Mouse (Mus musculus): ENCODE measurements around the gene Hs3st2. TPM values are rescaled to one million over a fixed set of nuclear protein-coding genes. Genes with fewer than 3 reads are reported as not detected.
"Not testable (repeated sequence)": the region's sequence is repeated elsewhere in the genome, so short reads cannot be mapped to it uniquely, and the experiment has no call there.

The Hs3st2 gene
- polyA plus RNA-seq (2012; ENCODE audit: insufficient read depth, insufficient read length, missing spikeins): not detected in 2 replicates

GRCm38 (mm10) chr7:121391225-121391983 is at the start of gene Hs3st2:
TSS of gene Hs3st2 (plus strand) at chr7:121391859.
- no peak within 1 kb of the TSS for H3K27ac ChIP-seq (replicated peaks; ENCODE audit: low read depth, low read length)
- no peak within 1 kb of the TSS for H3K4me3 ChIP-seq (ENCODE audit: insufficient read depth, low read depth, low read length)
- H3K4me1 ChIP-seq (ENCODE audit: control insufficient read depth, insufficient read depth, insufficient read length, low read length): 0 out of 2 replicates have a peak, but pooled peaks cover 3% of the 10 kb centered on the region

- no peak overlapping the region for H3K4me3 ChIP-seq (ENCODE audit: insufficient read depth, low read depth, low read length)
- H3K27ac ChIP-seq (replicated peaks; ENCODE audit: low read depth, low read length): no peak overlapping the region
Observed at GRCm38 (mm10) chr7:121348284-121348963, 43.2 kb upstream of the Hs3st2 start.

GRCm38 (mm10) chr7:121351688-121352087 is 40.0 kb upstream of the Hs3st2 start:
- H3K4me3 ChIP-seq (ENCODE audit: insufficient read depth, low read depth, low read length): no peak overlapping the region
- H3K4me1 ChIP-seq (ENCODE audit: control insufficient read depth, insufficient read depth, insufficient read length, low read length): no peaks in the 10 kb centered on the region
- no peak overlapping the region for H3K27ac ChIP-seq (replicated peaks; ENCODE audit: low read depth, low read length)

More at GRCm38 (mm10) chr7:121348284-121348963, 43.2 kb upstream of the Hs3st2 start:
- no peaks in the 10 kb centered on the region for H3K4me1 ChIP-seq (ENCODE audit: control insufficient read depth, insufficient read depth, insufficient read length, low read length)

- not testable (repeated sequence) for H3K27ac ChIP-seq (replicated peaks; ENCODE audit: low read depth, low read length); H3K4me3 ChIP-seq (ENCODE audit: insufficient read depth, low read depth, low read length); H3K4me1 ChIP-seq (ENCODE audit: control insufficient read depth, insufficient read depth, insufficient read length, low read length)
Observed at GRCm38 (mm10) chr7:121361448-121361847, 30.2 kb upstream of the Hs3st2 start.

- H3K27ac ChIP-seq (replicated peaks; ENCODE audit: low read depth, low read length): no peak overlapping the region
- H3K4me1 ChIP-seq (ENCODE audit: control insufficient read depth, insufficient read depth, insufficient read length, low read length): no peaks in the 10 kb centered on the region
- no peak overlapping the region for H3K4me3 ChIP-seq (ENCODE audit: insufficient read depth, low read depth, low read length)
Observed at GRCm38 (mm10) chr7:121365584-121365983, 26.1 kb upstream of the Hs3st2 start.

- H3K4me1 ChIP-seq (ENCODE audit: control insufficient read depth, insufficient read depth, insufficient read length, low read length): no peaks in the 10 kb centered on the region
- H3K4me3 ChIP-seq (ENCODE audit: insufficient read depth, low read depth, low read length): no peak overlapping the region
- H3K27ac ChIP-seq (replicated peaks; ENCODE audit: low read depth, low read length): no peak overlapping the region
Observed at GRCm38 (mm10) chr7:121367185-121367584, 24.5 kb upstream of the Hs3st2 start.

- no peak overlapping the region for H3K27ac ChIP-seq (replicated peaks; ENCODE audit: low read depth, low read length)
- no peaks in the 10 kb centered on the region for H3K4me1 ChIP-seq (ENCODE audit: control insufficient read depth, insufficient read depth, insufficient read length, low read length)
- no peak overlapping the region for H3K4me3 ChIP-seq (ENCODE audit: insufficient read depth, low read depth, low read length)
Observed at GRCm38 (mm10) chr7:121371990-121372389, 19.7 kb upstream of the Hs3st2 start.

GRCm38 (mm10) chr7:121375456-121375855 is 16.2 kb upstream of the Hs3st2 start:
- H3K4me3 ChIP-seq (ENCODE audit: insufficient read depth, low read depth, low read length): no peak overlapping the region
- no peak overlapping the region for H3K27ac ChIP-seq (replicated peaks; ENCODE audit: low read depth, low read length)
- H3K4me1 ChIP-seq (ENCODE audit: control insufficient read depth, insufficient read depth, insufficient read length, low read length): no peaks in the 10 kb centered on the region

- no peaks in the 10 kb centered on the region for H3K4me1 ChIP-seq (ENCODE audit: control insufficient read depth, insufficient read depth, insufficient read length, low read length)
- no peak overlapping the region for H3K27ac ChIP-seq (replicated peaks; ENCODE audit: low read depth, low read length)
- no peak overlapping the region for H3K4me3 ChIP-seq (ENCODE audit: insufficient read depth, low read depth, low read length)
Observed at GRCm38 (mm10) chr7:121378942-121379341, 12.7 kb upstream of the Hs3st2 start.

- Histone ChIP-seq H3K4me1 (ENCODE audit: control insufficient read depth, insufficient read depth, insufficient read length, low read length) (0 out of 2 replicates have a peak, but pooled peaks cover 3% of the 10 kb centered on the region), H3K27ac (replicated peaks; ENCODE audit: low read depth, low read length) (no peak overlapping the region), H3K4me3 (ENCODE audit: insufficient read depth, low read depth, low read length) (no peak overlapping the region)
Observed at GRCm38 (mm10) chr7:121391984-121392739, 503 bp downstream of the Hs3st2 start.

- Histone ChIP-seq H3K4me3 (ENCODE audit: insufficient read depth, low read depth, low read length) (no peak overlapping the region), H3K4me1 (ENCODE audit: control insufficient read depth, insufficient read depth, insufficient read length, low read length) (0 out of 2 replicates have a peak, but pooled peaks cover 3% of the 10 kb centered on the region), H3K27ac (replicated peaks; ENCODE audit: low read depth, low read length) (no peak overlapping the region)
Observed at GRCm38 (mm10) chr7:121392740-121392993, 1.0 kb downstream of the Hs3st2 start.

- H3K4me1 ChIP-seq (ENCODE audit: control insufficient read depth, insufficient read depth, insufficient read length, low read length): 0 out of 2 replicates have a peak, but pooled peaks cover 3% of the 10 kb centered on the region
- no peak overlapping the region for H3K27ac ChIP-seq (replicated peaks; ENCODE audit: low read depth, low read length)
- no peak overlapping the region for H3K4me3 ChIP-seq (ENCODE audit: insufficient read depth, low read depth, low read length)
Observed at GRCm38 (mm10) chr7:121393884-121394283, 2.2 kb downstream of the Hs3st2 start.

GRCm38 (mm10) chr7:121394875-121395274 is 3.2 kb downstream of the Hs3st2 start:
- H3K4me3 ChIP-seq (ENCODE audit: insufficient read depth, low read depth, low read length): no peak overlapping the region
- H3K4me1 ChIP-seq (ENCODE audit: control insufficient read depth, insufficient read depth, insufficient read length, low read length): 0 out of 2 replicates have a peak, but pooled peaks cover 3% of the 10 kb centered on the region
- H3K27ac ChIP-seq (replicated peaks; ENCODE audit: low read depth, low read length): no peak overlapping the region

- no peak overlapping the region for H3K4me3 ChIP-seq (ENCODE audit: insufficient read depth, low read depth, low read length)
- H3K4me1 ChIP-seq (ENCODE audit: control insufficient read depth, insufficient read depth, insufficient read length, low read length): no peaks in the 10 kb centered on the region
- H3K27ac ChIP-seq (replicated peaks; ENCODE audit: low read depth, low read length): no peak overlapping the region
Observed at GRCm38 (mm10) chr7:121410716-121411506, 19.3 kb downstream of the Hs3st2 start.

- no peak overlapping the region for H3K27ac ChIP-seq (replicated peaks; ENCODE audit: low read depth, low read length)
- H3K4me1 ChIP-seq (ENCODE audit: control insufficient read depth, insufficient read depth, insufficient read length, low read length): no peaks in the 10 kb centered on the region
- no peak overlapping the region for H3K4me3 ChIP-seq (ENCODE audit: insufficient read depth, low read depth, low read length)
Observed at GRCm38 (mm10) chr7:121411507-121411898, 19.8 kb downstream of the Hs3st2 start.

All from brown adipose tissue, adult 24 weeks (tissue).